Mouse (Mus musculus): Measurements from ENCODE around the gene Reln.

Reln gene

GRCm38 (mm10) chr5:21983021-21983667 is 361.4 kb downstream of the Reln start:
- no peak for DNase-seq

- no peak for DNase-seq
These were observed 363.3 kb downstream of the Reln start for GRCm38 (mm10) chr5:21981216-21981615.

GRCm38 (mm10) chr5:21980544-21980943 is 364.0 kb downstream of the Reln start:
- no peak for DNase-seq

- DNase-seq: no peak
These were observed 371.1 kb downstream of the Reln start for GRCm38 (mm10) chr5:21973266-21974010.

- DNase-seq: no peak
These were observed 382.7 kb downstream of the Reln start for GRCm38 (mm10) chr5:21961796-21962195.

GRCm38 (mm10) chr5:21960151-21960550 is 384.4 kb downstream of the Reln start:
- no peak for DNase-seq

- no peak for DNase-seq
These were observed 386.9 kb downstream of the Reln start for GRCm38 (mm10) chr5:21957586-21957985.

GRCm38 (mm10) chr5:21957061-21957460 is 387.4 kb downstream of the Reln start:
- DNase-seq: no peak

- DNase-seq: no peak
These were observed 395.0 kb downstream of the Reln start for GRCm38 (mm10) chr5:21949507-21949897.

GRCm38 (mm10) chr5:21948736-21949506 is 395.6 kb downstream of the Reln start:
- DNase-seq: no peak

- no peak for DNase-seq
These were observed 396.7 kb downstream of the Reln start for GRCm38 (mm10) chr5:21947610-21948381.

GRCm38 (mm10) chr5:21944579-21944978 is 399.9 kb downstream of the Reln start:
- no peak for DNase-seq

- DNase-seq: no peak
These were observed 405.1 kb downstream of the Reln start for GRCm38 (mm10) chr5:21939405-21939804.

GRCm38 (mm10) chr5:21938138-21938537 is 406.4 kb downstream of the Reln start:
- no peak for DNase-seq

GRCm38 (mm10) chr5:21936627-21937026 is 407.9 kb downstream of the Reln start:
- no peak for DNase-seq

- no peak for DNase-seq
These were observed 408.4 kb downstream of the Reln start for GRCm38 (mm10) chr5:21936096-21936495.

- no peak for DNase-seq
These were observed 409.6 kb downstream of the Reln start for GRCm38 (mm10) chr5:21934811-21935396.

- DNase-seq: no peak
These were observed 410.3 kb downstream of the Reln start for GRCm38 (mm10) chr5:21934173-21934698.

GRCm38 (mm10) chr5:21933340-21934075 is 411.0 kb downstream of the Reln start:
- no peak for DNase-seq

- no peak for DNase-seq
These were observed 413.4 kb downstream of the Reln start for GRCm38 (mm10) chr5:21931151-21931550.

- no peak for DNase-seq
These were observed 424.2 kb downstream of the Reln start for GRCm38 (mm10) chr5:21920310-21920709.
